Mouse (Mus musculus) midbrain, embryonic 13.5 days (tissue): Measurements from ENCODE around the gene Rtp1. TPM values are rescaled to one million over a fixed set of nuclear protein-coding genes. Genes with fewer than 3 reads are reported as not detected.

Experiments used
- polyA plus RNA-seq: library from polyadenylated mRNA; unstranded; fragments of >200 nt; fragmentation: Nextera tagmentation; extraction: Ambion mirVana; gene quantifications from 2 replicates; pipeline ENCODE4 v1.2.1, GENCODE M21; 2015

Rtp1 gene
- polyA plus RNA-seq, 1 experiment from 2014 or later = 0.08 TPM

Other genes starting within 250 kb of the Rtp1 start
- gene St6gal1, start 204.4 kb upstream of the Rtp1 start, polyA plus RNA-seq = 43.1 and 44.5 TPM in 2 replicates
- 2.0 and 3.4 TPM in 2 replicates for gene Rtp4, start 91.2 kb downstream of the Rtp1 start, polyA plus RNA-seq
- 37.5 and 44.7 TPM in 2 replicates for gene Masp1, start 91.7 kb downstream of the Rtp1 start, polyA plus RNA-seq